Mouse (Mus musculus): Measurements from ENCODE around the gene Ifi204.
"Not testable (repeated sequence)": the region's sequence is repeated elsewhere in the genome, so short reads cannot be mapped to it uniquely, and the experiment has no call there.

DNA sequence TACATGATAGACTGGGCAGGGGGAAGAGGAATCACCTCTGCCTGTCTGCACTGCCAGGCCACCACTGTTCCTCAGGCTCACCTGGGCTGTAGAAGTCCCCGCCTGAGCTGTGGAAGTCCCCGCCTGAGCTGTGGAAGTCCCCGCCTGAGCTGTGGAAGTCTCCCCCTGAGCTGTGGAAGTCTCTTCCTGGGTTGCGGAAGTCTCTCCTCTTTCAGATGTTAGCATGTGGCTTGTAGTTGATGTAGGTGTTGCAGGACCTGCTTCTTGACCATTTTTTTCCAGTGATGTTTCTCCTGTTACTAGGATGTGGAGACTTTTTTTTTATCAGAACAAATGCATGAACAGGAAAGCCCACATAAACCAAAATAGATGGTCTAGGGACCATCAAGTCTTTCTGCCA is 31.7 kb downstream of the Ifi204 start:
- TF ChIP-seq CTCF (IDR thresholded peaks at IDR 0.05; ENCODE audit: control insufficient read depth, insufficient read depth, low read length); POLR2A (IDR thresholded peaks at IDR 0.05; ENCODE audit: borderline replicate concordance, control insufficient read depth, low read depth, low read length): not testable (repeated sequence)
